Mouse (Mus musculus): ENCODE measurements at regions not wholly inside any gene's neighbourhood (a gene's known extent, or its start where the extent isn't known, plus 50 kb on each side); places are given as distances from the start of the nearest gene placed in this dataset.

DNA sequence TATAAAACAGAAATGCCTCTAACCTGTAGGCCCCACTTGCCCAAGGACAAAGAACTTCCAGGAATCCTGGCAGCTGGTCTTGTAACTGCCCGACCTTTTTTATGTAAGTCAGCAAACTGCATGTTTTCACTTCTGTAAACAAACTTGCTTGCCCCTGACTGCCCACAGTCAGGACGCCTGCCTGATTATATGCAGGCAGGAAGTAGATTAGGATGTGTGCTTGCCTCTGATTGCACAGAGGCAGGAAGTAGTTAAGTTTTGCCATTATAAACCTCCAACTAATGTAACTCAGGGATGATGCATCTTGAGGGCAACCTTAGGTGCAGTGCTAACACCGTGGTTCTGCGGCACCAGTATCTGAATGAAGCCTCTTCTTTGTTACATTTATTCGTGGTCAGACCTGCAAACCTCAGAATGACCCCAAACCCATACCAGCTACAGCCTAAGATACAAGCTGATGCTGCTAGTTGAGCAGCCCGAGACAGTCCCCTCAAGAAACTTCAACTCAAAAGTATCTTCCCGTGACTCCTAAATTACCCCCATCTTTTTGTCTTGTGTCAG lies 114.8 kb downstream of the Rpap3 start:
- CTCF ChIA-PET: no interaction called here
- POLR2A ChIA-PET: interaction anchor here in 3 of 4 experiments (0.5 to 1.7 kb wide), 5 partner anchors 9 to 338 kb away, joined by 3 to 7 read pairs (median 4); no protein-coding TSS in a partner anchor

DNA sequence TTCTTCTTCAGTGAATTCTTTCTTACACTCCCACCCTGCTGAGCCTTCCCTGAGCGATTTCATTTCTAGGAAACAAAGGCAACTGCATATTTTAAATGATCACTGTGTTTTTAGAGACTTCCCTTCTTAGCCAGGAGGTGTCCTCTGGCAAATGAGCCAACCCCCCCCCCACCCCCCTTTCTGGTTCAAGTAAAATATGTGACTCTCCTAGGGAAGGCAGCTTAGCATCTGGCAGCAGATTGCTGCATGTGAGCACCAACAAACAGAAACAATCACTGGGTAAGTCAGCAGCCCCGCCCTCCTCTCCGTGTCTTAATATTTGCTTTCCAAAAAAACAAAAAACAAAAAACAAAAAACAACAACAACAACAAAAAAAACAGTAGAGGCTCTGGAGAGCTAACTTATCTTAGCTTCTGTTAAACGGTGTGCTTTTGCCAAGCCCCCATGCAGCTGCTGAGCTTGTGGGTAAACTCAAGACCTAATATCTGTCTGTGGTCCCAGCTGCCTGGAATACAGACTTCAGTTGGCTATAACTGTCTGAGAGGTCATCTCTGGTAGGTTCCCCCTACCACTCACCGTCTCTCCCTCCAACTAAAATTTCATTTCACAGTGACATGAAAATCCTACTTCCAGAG lies 117.9 kb downstream of the Rpap3 start:
- ChIA-PET CTCF (interaction anchor here in 1 of 4 experiments (0.6 kb wide), 1 partner anchor 1901 kb away, joined by 6 read pairs; no protein-coding TSS in a partner anchor), POLR2A (interaction anchor here in 1 of 4 experiments (0.7 to 1.8 kb wide), 3 partner anchors 9 to 21 kb away, joined by 3 to 9 read pairs (median 3); no protein-coding TSS in a partner anchor)

DNA sequence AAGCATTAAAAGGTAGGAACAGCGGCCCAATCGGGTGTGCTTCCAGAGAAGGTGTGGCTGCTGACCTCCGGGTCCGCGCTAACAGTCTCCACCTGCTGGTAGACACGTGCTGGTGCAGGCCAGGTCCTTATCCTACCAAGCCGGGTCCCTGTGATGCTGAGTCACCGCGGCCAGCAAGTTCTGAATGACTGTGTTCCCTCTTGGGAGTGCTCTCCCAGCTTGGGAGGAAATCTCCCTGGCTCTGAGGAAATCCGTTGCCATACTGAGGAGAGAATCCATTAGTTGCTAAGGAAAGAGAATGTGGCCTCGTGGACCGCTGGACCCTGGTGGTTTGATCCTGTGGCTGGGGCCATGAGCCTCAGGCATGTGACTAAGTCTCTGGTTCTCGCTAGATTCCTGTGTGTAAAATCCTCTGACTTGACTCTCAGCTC lies 123.9 kb downstream of the Rpap3 start:
- ChIA-PET POLR2A (interaction anchor here in 3 of 4 experiments (0.6 to 4.1 kb wide), 19 partner anchors 9 to 333 kb away, joined by 3 to 36 read pairs (median 4); no protein-coding TSS in a partner anchor), CTCF (interaction anchor here (0.6 to 2.6 kb wide), 14 partner anchors 8 to 645 kb away, joined by 3 to 11 read pairs (median 4); no protein-coding TSS in a partner anchor)

DNA sequence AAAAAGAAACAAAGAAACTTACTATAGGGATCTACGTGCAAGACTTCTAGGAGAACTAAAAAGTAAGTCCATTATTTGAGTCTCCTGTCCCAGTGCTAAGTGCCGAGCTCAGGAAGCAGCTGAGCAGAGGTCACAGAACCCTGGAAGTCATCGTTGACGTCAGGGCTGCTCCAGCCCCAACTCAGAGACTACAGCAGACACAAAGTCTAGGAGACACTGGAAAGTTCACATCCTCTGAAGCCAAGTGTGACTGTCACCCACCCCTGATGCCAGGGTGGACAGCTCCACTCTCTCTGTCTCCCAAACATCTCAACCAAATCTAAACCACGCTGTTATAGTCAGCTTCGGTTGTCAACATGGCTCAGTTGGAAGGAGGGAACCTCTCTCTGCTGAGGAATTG lies 124.9 kb downstream of the Rpap3 start:
- CTCF ChIA-PET: interaction anchor here in 2 of 4 experiments (0.9 to 2.6 kb wide), 5 partner anchors 9 to 83 kb away, joined by 3 to 11 read pairs (median 9); no protein-coding TSS in a partner anchor
- POLR2A ChIA-PET: interaction anchor here in 2 of 4 experiments (1.4 to 4.1 kb wide), 3 partner anchors 14 to 20 kb away, joined by 3 to 36 read pairs (median 7); no protein-coding TSS in a partner anchor

DNA sequence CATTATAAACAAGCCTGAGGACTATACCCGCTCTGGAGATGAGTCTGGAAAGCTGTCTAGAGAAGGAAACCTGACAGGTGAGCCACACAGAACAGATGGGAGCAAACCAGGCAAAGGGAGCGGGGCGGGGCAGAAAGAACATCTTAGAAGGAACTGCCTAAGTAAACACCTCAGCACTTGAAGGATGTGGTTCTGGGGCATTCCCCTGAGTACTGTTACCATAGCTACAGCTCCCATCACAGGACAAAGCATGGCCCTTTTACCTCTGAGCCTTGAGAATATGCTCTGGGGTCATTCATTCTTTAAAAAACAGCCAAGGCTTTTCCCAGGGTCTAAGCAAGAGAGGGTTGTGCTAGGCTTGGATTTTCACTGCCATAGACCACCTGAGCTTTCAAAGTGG lies 127.6 kb downstream of the Rpap3 start:
- CTCF ChIA-PET: no interaction called here

DNA sequence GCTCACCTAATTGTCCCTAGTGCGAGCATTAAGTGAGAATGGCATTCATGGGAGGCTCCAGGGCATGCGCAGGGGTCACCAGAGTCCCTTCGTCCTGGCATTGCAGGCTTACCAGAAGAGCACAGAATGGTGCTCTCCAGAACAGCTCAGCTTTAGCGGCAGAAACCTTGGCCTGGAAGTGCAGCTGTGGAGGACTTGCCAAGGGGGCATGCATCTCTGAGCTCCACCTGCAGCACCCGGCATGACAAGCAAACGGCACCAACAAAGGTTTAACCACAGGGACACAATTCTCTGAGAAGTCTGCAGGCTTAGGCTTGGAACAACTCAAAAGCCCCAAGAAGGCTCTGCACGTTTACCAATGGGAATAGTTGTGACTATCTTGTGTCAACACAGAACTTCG lies 128.4 kb downstream of the Rpap3 start:
- CTCF ChIA-PET: no interaction called here
- POLR2A ChIA-PET: no interaction called here

More for the DNA sequence above, 127.6 kb downstream of the Rpap3 start:
- POLR2A ChIA-PET: interaction anchor here in 1 of 4 experiments (0.7 kb wide), 1 partner anchor 15 kb away, joined by 3 read pairs; no protein-coding TSS in a partner anchor

DNA sequence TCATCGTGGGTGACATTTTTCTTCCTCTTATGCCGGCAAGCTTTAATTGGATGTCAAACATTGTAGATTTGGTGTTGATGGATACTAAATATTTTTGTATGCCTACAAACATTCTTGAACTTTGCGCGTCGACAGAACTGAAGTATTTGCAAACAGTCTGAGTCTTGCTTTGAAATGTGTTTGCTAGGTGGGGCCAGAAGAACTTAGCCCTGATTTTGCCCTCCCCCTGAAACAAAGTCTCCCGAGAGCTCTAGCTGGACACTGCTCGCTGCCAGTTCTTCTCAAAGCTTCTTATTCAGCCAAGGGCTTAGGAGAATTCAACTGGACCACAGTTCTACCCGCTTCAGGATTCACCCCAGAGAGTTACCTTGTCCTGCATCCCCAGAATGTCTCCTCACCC lies 133.0 kb downstream of the Rpap3 start:
- POLR2A ChIA-PET: interaction anchor here in 1 of 4 experiments (0.6 to 1.7 kb wide), 4 partner anchors 10 to 426 kb away, joined by 3 to 6 read pairs (median 4); no protein-coding TSS in a partner anchor
- CTCF ChIA-PET: no interaction called here

DNA sequence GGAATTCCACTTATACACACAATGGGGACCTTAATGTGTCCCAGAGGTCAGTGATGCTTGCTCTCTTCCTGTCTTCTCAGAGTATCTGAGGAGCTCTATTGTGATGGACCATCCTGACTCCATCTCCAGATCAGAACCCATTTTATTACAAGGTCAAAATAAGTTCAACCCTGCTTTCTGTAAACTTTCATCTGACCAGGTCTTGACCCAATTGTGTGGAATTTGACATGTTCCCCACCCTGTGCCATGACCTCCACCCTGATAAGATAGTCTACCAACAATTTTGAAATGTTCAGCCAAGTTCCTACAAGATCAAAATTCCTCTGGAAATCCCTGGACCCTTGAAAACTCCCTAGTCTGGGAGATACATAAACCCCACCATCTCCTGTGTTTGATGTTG lies 133.7 kb downstream of the Rpap3 start:
- POLR2A ChIA-PET: interaction anchor here in 1 of 4 experiments (1.1 kb wide), 1 partner anchor 15 kb away, joined by 4 read pairs; no protein-coding TSS in a partner anchor
- CTCF ChIA-PET: no interaction called here

DNA sequence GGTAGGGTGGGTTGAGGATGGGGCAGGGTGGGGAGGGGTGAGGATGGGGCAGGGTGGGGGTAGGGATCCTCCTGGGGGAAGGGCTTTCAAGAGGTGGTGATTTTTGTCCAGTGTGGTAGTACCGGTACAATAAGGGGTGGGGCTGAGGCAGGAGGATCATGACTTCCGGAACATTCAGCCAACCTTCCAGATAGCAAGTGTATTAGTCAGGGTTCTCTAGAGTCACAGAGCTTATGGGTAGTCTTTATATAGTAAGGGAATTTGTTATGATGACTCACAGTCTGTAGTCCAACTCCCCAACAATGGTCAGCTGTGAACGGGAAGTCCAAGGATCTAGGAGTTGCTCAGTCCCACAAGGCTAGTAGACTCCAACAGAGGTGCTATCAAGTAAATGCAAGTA lies 145.5 kb downstream of the Rpap3 start:
- CTCF ChIA-PET: no interaction called here
- POLR2A ChIA-PET: interaction anchor here in 2 of 4 experiments (0.8 to 1.6 kb wide), 2 partner anchors 15 kb away, joined by 3 to 4 read pairs; no protein-coding TSS in a partner anchor

DNA sequence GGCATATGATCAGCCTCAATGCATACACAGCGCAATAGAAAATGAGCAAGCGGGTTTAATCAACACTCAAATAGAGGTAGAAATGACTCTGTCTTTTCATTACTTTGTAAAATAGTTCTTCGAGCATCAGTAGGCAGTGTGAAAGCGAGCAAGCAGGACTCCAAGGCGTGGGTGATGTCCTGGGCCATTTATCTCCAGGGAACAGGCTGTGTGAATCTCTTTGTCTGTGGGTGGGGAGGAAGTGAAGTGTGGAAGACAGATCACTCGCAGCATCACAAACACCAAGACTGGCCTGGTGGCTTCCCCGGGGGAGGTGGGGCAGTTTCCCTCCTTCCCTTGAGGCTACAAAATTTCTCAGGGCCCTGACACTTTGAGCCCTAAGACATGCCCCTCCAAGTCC lies 146.9 kb downstream of the Rpap3 start:
- ChIA-PET CTCF (interaction anchor here in 1 of 4 experiments (0.6 kb wide), 1 partner anchor 53 kb away, joined by 3 read pairs; no protein-coding TSS in a partner anchor), POLR2A (interaction anchor here in 1 of 4 experiments (1.4 kb wide), 1 partner anchor 12 kb away, joined by 3 read pairs; no protein-coding TSS in a partner anchor)

DNA sequence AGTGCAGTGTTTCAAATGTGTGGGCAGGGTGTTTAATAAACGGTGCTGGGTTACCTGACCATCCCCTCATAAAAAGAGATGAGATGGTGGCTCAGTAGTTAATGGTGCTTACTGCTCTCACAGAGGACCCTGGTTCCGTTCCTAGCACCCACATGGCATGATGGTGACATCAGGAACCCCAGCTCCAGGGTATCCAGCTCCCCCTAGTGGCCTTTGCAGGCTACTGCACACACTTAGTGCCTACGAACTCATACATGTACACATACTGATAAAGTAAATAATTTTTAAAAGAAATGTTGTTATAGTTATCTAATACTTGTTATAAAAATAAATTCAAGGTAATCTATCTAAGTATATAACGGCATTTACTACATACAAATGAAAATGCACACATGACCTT lies 157.3 kb downstream of the Rpap3 start:
- POLR2A ChIA-PET: interaction anchor here in 1 of 4 experiments (1.0 kb wide), 1 partner anchor 13 kb away, joined by 3 read pairs; no protein-coding TSS in a partner anchor
- CTCF ChIA-PET: interaction anchor here in 2 of 4 experiments (0.8 to 0.9 kb wide), 2 partner anchors 9 to 396 kb away, joined by 3 to 7 read pairs; no protein-coding TSS in a partner anchor

DNA sequence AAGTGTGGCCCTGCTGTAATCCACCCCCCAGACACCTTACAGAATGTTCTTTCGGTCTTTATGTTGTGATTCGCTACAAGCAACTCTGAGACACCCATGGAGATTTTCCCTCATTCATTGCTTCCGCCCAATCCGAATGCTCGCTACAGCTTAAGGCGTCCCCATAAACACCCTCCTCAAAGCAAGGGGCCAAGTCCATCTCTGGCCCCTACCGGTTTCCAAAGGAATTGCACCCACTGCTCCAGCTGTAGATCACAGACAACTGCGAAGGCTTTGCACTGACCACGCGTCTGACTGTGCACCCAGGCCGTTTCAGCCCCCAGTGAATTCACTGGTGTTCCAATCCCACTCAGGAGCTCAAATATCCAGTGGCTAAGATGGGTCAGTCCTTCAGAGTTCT lies 160.6 kb downstream of the Rpap3 start:
- ChIA-PET CTCF (interaction anchor here (0.5 to 1.6 kb wide), 30 partner anchors 9 to 400 kb away, joined by 3 to 14 read pairs (median 4); no protein-coding TSS in a partner anchor), POLR2A (interaction anchor here in 3 of 4 experiments (0.9 to 1.9 kb wide), 8 partner anchors 12 to 35 kb away, joined by 3 to 5 read pairs (median 4); no protein-coding TSS in a partner anchor)

DNA sequence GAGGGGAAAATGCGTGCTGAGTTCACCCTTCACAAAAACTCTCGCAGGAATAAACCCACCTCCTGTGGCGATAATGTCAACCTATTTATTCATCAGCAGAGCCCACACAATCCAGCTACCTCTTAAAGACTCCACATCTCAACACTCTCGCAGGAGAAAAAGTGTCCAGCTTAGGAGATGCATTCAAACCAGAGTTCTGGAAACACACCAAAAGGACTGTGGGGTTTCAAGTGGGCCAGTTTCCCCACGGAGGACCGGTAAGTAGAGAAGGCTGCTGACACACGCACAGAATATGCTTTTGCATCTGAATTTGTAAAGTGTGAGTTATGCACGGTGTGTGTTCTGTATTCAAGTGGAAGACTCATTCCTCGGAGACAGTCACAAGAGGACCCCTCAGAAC lies 164.0 kb downstream of the Rpap3 start:
- ChIA-PET POLR2A (no interaction called here), CTCF (interaction anchor here in 3 of 4 experiments (0.6 to 1.1 kb wide), 4 partner anchors 137 to 373 kb away, joined by 3 to 6 read pairs (median 4); no protein-coding TSS in a partner anchor)

DNA sequence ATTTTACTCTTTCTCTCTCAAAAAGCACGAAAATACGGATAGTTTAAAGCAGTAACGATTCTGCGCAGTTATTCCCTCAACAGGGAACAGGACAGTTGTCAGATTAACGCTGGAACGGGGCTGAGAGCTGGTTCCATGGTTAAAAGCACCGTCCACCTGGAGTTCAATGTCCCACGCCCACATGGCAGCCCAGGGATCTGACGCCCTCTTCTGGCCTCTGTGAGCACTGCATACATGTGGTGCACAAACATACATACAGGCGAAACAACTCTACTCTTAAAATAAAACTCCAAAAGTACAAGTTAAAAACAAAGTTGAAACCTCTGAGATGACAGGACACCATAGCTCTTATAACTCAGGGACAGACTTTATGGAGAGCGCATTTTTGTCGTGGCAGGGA lies 169.5 kb downstream of the Rpap3 start:
- ChIA-PET CTCF (interaction anchor here (0.6 to 1.7 kb wide), 11 partner anchors 8 to 300 kb away, joined by 3 to 4 read pairs (median 3); no protein-coding TSS in a partner anchor), POLR2A (interaction anchor here in 1 of 4 experiments (0.6 to 1.0 kb wide), 3 partner anchors 67 to 256 kb away, joined by 3 read pairs; no protein-coding TSS in a partner anchor)

DNA sequence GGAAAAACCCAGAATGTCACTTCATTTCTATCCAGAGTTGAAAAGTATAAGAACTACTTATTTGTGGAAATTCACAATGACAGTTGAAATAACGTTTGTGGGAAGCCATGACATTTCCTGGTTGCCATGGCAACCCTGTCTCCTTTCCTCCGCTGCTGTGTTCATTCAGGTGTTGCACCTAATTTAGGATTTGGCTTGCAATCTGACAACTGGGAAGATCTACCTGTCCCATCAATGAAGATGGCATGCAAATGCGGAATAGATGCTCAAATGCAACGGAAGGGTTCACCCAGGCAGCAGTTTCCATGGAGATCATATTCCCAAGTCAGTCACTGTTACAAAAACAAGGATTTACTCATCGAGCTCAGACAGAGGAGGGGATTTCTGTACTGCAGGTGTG lies 170.7 kb downstream of the Rpap3 start:
- CTCF ChIA-PET: interaction anchor here in 2 of 4 experiments (1.2 to 1.7 kb wide), 3 partner anchors 10 to 130 kb away, joined by 3 to 4 read pairs (median 4); no protein-coding TSS in a partner anchor
- POLR2A ChIA-PET: interaction anchor here in 1 of 4 experiments (0.6 to 0.9 kb wide), 2 partner anchors 13 to 953 kb away, joined by 3 to 4 read pairs; no protein-coding TSS in a partner anchor

DNA sequence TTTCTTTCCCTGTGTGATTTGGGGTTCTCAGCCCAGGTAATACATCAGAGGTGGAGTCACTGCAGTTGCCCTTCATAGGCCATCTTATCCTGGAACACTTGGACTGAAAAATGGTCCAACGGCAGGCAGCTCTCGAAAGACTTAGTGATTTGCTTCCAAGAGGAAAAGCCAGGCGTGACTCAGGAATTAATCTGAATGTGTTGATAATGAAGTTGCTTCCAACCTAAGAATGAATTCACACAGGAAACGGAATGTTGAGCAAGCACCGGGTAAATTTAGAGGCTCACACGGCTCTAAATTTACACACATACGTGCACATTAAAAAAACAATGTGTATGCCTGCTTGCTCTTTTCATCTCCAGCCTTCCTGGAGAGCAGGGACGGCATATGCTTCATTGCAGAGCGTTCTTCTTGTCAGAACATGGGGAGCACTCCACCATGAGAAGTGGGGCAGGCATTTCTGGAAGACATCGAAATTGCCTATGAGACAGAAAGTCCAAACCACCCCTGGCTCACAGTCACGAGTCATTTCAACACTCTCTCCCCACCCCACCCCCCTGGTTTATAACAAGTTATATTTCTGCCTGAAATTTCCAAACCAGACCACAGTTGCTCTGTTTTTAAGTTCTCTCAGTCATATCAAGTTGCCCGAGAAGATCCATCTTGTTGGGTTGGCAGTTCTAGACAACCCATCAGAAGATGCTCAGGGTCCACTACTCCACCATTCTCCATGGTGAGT lies 171.9 kb downstream of the Rpap3 start:
- POLR2A ChIA-PET: interaction anchor here in 1 of 4 experiments (0.6 kb wide), 1 partner anchor 30 kb away, joined by 4 read pairs; no protein-coding TSS in a partner anchor
- CTCF ChIA-PET: interaction anchor here in 1 of 4 experiments (0.5 kb wide), 1 partner anchor 629 kb away, joined by 4 read pairs; no protein-coding TSS in a partner anchor

DNA sequence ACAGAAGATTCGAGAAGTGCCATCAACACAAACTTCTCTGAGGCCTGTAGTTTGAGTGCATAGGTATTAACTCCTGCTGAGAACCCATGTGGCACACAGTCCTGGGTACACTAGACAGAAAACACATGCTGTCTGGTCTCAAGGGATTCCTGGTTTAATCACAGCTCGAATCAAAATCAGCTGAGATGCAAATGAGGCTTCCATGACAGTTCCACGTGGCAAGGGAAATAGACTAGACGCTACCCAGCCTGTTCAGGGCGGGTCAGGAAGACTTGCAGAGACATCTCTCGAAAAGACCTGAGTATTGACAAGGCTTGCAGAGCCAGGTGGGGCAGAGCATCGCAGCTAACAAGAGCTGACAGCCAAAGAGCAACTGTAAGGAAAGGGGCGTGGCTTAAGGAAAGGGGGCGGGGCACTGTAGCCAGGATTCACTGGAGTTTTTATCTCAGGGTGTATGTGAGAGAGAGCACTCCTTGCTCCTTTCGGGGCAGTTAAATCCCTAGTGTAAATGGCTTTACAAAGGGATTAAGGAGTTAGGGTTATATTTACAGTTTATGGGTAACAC lies 173.2 kb downstream of the Rpap3 start:
- ChIA-PET CTCF (interaction anchor here in 1 of 4 experiments (1.2 kb wide), 1 partner anchor 13 kb away, joined by 3 read pairs; no protein-coding TSS in a partner anchor), POLR2A (no interaction called here)

All from embryonic stem cell, embryonic (primary cell).